Mouse (Mus musculus) embryonic facial prominence, embryonic 10.5 days (tissue): Measurements from ENCODE around the gene Acot7. TPM values are rescaled to one million over a fixed set of nuclear protein-coding genes. Genes with fewer than 3 reads are reported as not detected.
A peak's percentile ranks its signal among the peaks of the same experiment; 100 is the strongest.

Experiments used
- DNase-seq: peaks from one replicate; pipeline ENCODE4 v3.0.0-alpha.2; 2017; ENCODE audit warnings: low spot score
- H3K27ac ChIP-seq: fragments of 300-500 bp; sonication (generic); replicated peaks from 2 replicates; pipeline ENCODE4 v1.5.1; 2016; ENCODE audit warnings: mild to moderate bottlenecking
- H3K27me3 ChIP-seq: fragments of 300-500 bp; sonication (generic); replicated peaks from 2 replicates; pipeline ENCODE4 v1.6.1; 2016; ENCODE audit warnings: low read depth, mild to moderate bottlenecking; ENCODE audit not compliant: poor library complexity, severe bottlenecking
- H3K36me3 ChIP-seq: fragments of 300-500 bp; sonication (generic); replicated peaks from 2 replicates; pipeline ENCODE4 v1.6.1; 2016; ENCODE audit warnings: mild to moderate bottlenecking, moderate library complexity
- H3K4me1 ChIP-seq: fragments of 300-500 bp; sonication (generic); 2 replicates; pipeline ENCODE4 v1.6.1; 2016
- H3K4me3 ChIP-seq: fragments of 300-500 bp; sonication (generic); 2 replicates; pipeline ENCODE4 v1.5.1; 2016; ENCODE audit warnings: mild to moderate bottlenecking, moderate library complexity
- H3K9me3 ChIP-seq: fragments of 300-500 bp; sonication (generic); 2 replicates; pipeline ENCODE4 v1.6.1; 2016; ENCODE audit warnings: mild to moderate bottlenecking
- WGBS: fragments of 180-500 bp; shearing (Covaris S2); methylation state at CpG from one replicate; pipeline ENCODE4 v1.1.7; 2016; 5-methylcytosine and 5-hydroxymethylcytosine counted together
- polyA plus RNA-seq: library from polyadenylated mRNA; unstranded; fragments of >200 nt; fragmentation: Nextera tagmentation; extraction: Ambion mirVana; gene quantifications from 2 replicates; pipeline ENCODE4 v1.2.1, GENCODE M21; 2016

The Acot7 gene
- polyA plus RNA-seq, 1 experiment from 2014 or later: 51.8 TPM

DNA sequence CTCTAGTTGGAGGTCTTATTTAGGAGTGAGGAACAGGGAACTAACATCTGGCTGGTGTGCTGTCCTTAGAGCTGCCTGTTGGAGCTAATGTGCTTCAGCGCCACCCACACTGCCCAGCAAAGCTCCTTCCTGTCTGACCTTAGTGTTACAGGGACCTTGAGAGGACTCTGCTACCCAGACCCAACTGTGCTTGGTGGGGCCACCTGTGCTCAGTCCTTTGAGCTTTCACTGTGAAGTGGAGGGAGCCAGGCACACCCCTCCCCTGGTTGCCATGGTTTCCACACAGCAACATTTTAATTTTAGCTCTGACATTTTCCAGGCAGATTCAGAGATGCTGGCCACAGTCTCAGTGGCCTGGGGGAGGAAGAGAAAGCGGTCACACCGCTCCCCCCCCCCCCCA lies 25.0 kb downstream of the Acot7 start:
- Histone ChIP-seq H3K27ac (no peak overlapping the region), H3K4me3 (no peak overlapping the region), H3K9me3 (no peaks in the 10 kb centered on the region), H3K27me3 (no peaks in the 10 kb centered on the region), H3K36me3 (no peaks in the 10 kb centered on the region), H3K4me1 (peaks cover 36% of the 10 kb centered on the region)
- 84% methylated on average over 3 of the region's 3 CpGs for WGBS
- DNase-seq: no peak

DNA sequence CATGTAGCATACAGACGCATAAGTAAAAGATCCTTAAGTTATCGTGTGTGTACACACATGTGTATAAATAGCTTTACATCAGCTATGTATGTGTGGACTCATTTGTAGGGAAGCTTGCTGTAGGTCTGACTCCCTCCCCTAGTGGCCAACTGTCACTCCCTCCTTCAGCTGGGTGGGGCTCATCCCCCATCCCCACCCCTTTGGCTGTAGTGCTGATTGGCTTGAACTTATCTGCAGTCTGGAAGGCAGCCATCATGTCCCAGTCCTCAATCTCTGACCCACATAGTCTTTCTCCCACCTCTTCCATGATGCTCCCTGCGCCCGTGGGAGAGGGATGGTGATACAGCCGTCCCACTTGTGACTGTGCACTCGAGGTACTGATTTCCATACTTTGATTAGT lies 26.7 kb downstream of the Acot7 start:
- Histone ChIP-seq H3K36me3 (no peaks in the 10 kb centered on the region), H3K4me3 (no peak overlapping the region), H3K27ac (no peak overlapping the region), H3K4me1 (peaks cover 40% of the 10 kb centered on the region), H3K9me3 (no peaks in the 10 kb centered on the region), H3K27me3 (no peaks in the 10 kb centered on the region)
- DNase-seq: no peak
- WGBS: 89% methylated on average over 6 of the region's 6 CpGs

DNA sequence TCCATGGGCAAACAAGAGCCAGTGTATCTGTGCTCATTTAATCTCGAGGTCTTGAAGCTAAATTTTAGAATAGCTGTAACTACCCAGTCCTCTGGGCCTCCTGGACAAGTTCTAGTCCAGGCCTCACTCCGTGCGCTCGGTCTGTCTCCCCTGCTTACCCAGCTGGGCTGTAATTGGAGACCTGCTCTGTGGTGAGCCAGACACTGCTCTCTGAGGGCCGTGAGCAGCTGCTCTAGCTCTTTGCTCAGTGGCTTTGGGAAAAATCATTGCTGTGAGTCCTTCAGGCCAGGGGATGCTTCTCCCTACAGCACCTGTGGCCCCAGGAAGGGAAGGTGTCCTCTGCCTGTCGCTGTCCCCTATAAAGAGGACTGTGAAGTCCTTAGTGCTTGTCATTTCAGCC lies 28.3 kb downstream of the Acot7 start:
- Histone ChIP-seq H3K36me3 (no peaks in the 10 kb centered on the region), H3K9me3 (no peaks in the 10 kb centered on the region), H3K4me1 (peaks cover 43% of the 10 kb centered on the region), H3K27ac (no peak overlapping the region), H3K4me3 (no peak overlapping the region), H3K27me3 (no peaks in the 10 kb centered on the region)
- 52% methylated on average over 6 of the region's 6 CpGs for WGBS
- peak; percentile 35 for DNase-seq

DNA sequence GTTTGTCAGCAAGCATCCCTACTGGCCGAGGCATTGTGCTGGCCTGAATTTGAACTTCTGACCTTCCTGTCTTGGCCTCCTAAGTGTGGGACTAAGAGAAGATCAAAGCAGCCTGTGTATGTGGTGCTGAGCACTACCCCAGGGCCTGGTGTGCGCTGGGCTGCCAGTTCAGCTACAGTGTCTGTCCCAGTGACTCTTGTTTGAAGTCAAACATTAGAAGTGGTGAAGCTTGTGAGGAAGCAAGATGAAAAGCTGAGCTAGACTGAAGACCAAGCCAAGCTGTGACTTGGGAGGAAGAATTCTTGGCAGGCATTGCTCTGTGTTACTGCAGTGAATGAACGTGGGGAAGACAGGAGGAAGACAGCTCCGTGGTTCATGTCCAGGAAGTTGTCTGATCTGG lies 31.7 kb downstream of the Acot7 start:
- DNase-seq: no peak
- no peaks in the 10 kb centered on the region for H3K9me3 ChIP-seq
- no peak overlapping the region for H3K27ac ChIP-seq
- 55% methylated on average over 4 of the region's 4 CpGs for WGBS
- peaks cover 39% of the 10 kb centered on the region for H3K4me1 ChIP-seq
- peaks cover 9% of the 10 kb centered on the region; the same call in 1 of the 2 replicates for H3K27me3 ChIP-seq
- H3K36me3 ChIP-seq: no peaks in the 10 kb centered on the region
- no peak overlapping the region for H3K4me3 ChIP-seq

DNA sequence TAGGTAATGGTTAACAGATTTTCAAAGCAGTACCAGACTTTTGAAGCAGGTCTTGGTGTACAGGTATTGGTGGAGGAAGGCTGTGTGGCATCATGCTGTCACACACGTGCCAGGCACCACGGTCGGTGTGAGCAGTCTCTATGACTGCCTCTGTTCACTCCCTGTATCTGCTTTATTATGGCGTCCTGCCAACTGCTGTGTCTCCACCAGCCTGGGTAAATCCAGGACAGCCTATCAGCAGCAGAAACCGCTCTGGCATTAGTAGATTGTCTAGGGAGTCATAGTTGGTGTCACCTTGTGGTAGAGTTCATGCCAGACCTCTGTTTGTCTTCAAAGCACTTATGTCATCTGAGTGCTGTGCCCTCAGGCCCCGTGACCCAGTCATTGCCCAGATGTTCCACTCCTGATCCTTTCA lies 34.2 kb downstream of the Acot7 start:
- no peak overlapping the region for H3K27ac ChIP-seq
- WGBS: 83% methylated on average over 6 of the region's 6 CpGs
- H3K27me3 ChIP-seq: peaks cover 18% of the 10 kb centered on the region; the same call in 1 of the 2 replicates
- peaks cover 24% of the 10 kb centered on the region for H3K4me1 ChIP-seq
- DNase-seq: no peak
- no peak overlapping the region for H3K4me3 ChIP-seq
- no peaks in the 10 kb centered on the region for H3K36me3 ChIP-seq
- H3K9me3 ChIP-seq: no peaks in the 10 kb centered on the region

DNA sequence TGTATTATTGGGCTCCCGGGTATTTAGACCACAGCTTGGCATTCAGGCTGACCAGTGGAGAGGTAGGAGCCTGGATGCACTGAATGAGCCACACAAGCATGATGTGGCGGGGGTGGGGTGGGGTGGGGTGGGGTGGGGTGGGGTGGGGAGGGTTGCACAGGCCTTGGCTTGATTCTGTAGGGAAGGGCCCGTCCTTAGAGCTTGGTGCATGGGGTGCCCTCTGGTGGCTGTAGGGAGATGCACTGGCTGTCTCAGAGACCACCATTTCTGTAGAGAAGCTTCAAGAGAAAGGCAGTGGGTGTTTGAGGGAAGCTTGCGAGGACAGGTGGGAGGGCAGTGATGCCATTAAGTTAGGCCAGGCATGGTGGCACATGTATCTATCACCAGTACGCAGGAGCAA lies 34.6 kb downstream of the Acot7 start:
- no peak overlapping the region for H3K27ac ChIP-seq
- no peaks in the 10 kb centered on the region for H3K36me3 ChIP-seq
- WGBS: 38% methylated on average over 5 of the region's 5 CpGs
- H3K4me3 ChIP-seq: no peak overlapping the region
- peak; percentile 63 for DNase-seq
- peaks cover 20% of the 10 kb centered on the region; the same call in 1 of the 2 replicates for H3K27me3 ChIP-seq
- H3K9me3 ChIP-seq: no peaks in the 10 kb centered on the region
- peaks cover 23% of the 10 kb centered on the region for H3K4me1 ChIP-seq

DNA sequence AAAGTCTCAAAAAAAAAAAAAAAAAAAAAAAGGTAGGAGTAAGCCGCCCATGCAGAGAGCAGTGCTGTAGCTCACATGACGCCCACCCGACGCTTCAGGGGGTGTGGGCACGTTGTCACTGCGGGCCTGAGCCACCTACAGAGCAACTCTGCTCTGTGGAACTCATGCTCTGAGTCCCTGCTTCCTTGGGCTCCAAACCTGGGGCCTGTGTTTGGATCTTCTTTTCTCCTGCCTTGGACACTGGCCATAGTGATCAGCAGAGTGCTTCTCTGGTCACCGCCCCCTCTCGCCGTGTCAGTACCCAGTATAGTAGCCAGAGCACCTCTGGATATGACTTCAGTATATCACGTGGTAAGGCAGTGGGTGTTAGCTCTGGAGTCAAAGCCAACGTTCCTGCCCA lies 35.0 kb downstream of the Acot7 start:
- 70% methylated on average over 11 of the region's 11 CpGs for WGBS
- H3K27me3 ChIP-seq: peaks cover 24% of the 10 kb centered on the region; the same call in 1 of the 2 replicates
- no peaks in the 10 kb centered on the region for H3K36me3 ChIP-seq
- H3K4me1 ChIP-seq: peaks cover 23% of the 10 kb centered on the region
- DNase-seq: no peak
- no peak overlapping the region for H3K27ac ChIP-seq
- H3K4me3 ChIP-seq: no peak overlapping the region
- no peaks in the 10 kb centered on the region for H3K9me3 ChIP-seq

DNA sequence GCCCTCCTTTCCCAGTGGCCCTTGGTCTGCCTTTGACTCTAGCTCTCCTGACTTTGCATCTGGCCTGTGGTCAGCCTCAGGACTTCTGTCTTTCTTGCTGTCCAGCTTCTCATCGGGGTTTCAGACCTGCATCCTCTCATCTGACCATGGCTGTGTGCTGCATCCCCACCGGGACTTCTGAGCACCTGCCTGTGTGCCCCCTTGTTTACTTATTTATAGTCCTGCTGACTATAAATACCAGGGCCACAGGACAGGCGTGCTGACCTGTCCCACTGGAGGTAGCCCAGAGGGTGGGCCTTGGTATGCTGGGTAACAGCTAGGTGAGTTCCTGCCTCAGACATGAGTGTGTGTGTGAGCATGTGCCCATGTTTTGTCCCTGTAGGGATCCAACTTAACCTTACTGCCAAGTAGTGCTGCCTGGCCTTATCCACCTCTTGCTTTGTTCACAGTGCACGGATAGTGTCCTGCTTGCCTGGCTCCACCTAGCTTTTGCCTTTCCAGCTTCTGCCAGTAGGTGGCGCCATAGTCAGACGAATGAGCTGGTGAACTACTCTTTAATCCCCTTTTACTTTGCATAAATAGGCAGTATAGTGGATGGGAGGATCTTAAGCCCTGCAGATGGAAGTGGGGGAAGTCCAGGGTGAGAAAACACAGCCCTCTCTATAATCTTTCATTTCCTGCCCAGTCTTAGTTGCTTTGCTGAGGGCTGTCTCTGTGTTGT lies 36.0 kb downstream of the Acot7 start:
- WGBS: 34% methylated on average over 6 of the region's 6 CpGs
- Histone ChIP-seq H3K9me3 (no peaks in the 10 kb centered on the region), H3K36me3 (no peaks in the 10 kb centered on the region; the same call in 1 of the 2 replicates), H3K27ac (no peak overlapping the region), H3K27me3 (peaks cover 32% of the 10 kb centered on the region), H3K4me3 (no peak overlapping the region), H3K4me1 (peaks cover 23% of the 10 kb centered on the region)
- peak; percentile 90 for DNase-seq

DNA sequence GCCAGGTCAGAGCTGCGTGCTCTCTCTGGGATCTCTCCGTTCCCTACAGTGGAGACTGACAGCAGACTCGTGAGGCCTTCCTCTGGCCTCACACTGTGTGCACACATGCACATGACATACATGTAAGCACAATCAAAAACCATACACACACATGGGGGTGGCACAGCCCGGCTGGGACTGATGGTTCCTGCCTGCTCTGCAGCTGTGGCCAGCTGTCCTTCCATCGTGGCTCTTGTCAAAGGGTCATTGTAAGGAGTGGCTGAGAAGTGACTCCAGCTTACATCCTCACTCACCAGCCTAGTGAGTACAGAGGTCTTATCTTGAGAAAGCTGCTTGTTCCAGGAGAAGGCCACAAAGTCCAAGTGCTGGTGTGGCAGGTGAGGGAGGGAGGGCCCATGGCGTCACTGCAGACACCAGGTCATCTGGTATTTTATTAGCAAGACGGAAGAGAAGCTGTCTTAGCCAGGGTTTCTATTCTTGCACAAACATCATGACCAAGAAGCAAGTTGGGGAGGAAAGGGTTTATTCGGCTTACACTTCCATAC lies 37.0 kb downstream of the Acot7 start:
- Histone ChIP-seq H3K4me3 (no peak overlapping the region), H3K4me1 (peaks cover 16% of the 10 kb centered on the region), H3K27me3 (peaks cover 38% of the 10 kb centered on the region), H3K9me3 (no peaks in the 10 kb centered on the region), H3K36me3 (peaks cover 5% of the 10 kb centered on the region; the same call in 1 of the 2 replicates), H3K27ac (no peak overlapping the region)
- no peak for DNase-seq
- WGBS: 79% methylated on average over 8 of the region's 8 CpGs

DNA sequence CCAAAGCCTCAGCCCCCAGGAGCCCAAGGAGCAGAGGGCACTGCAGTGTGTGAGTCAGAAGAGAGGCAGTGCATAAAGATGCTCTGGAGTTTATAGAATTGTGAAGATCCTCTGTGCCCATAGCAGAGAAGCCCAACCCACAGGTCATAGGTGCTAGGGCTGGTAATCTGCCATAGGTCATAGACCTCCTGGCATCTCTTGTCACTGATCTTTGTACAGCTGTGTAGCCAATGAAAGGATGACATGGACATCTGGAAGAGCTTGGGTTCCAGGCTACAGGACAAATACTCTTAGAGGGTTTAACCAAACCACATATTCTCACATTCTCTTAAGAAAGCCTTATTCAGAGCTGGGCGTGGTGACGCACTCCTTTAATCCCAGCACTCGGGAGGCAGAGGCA lies 41.7 kb downstream of the Acot7 start:
- no peak for DNase-seq
- Histone ChIP-seq H3K27ac (no peak overlapping the region), H3K9me3 (no peaks in the 10 kb centered on the region), H3K4me3 (no peak overlapping the region), H3K36me3 (peaks cover 5% of the 10 kb centered on the region; the same call in 1 of the 2 replicates), H3K4me1 (peaks cover 23% of the 10 kb centered on the region), H3K27me3 (peaks cover 40% of the 10 kb centered on the region; the same call in 1 of the 2 replicates)
- WGBS: 93% methylated on average over 3 of the region's 3 CpGs

DNA sequence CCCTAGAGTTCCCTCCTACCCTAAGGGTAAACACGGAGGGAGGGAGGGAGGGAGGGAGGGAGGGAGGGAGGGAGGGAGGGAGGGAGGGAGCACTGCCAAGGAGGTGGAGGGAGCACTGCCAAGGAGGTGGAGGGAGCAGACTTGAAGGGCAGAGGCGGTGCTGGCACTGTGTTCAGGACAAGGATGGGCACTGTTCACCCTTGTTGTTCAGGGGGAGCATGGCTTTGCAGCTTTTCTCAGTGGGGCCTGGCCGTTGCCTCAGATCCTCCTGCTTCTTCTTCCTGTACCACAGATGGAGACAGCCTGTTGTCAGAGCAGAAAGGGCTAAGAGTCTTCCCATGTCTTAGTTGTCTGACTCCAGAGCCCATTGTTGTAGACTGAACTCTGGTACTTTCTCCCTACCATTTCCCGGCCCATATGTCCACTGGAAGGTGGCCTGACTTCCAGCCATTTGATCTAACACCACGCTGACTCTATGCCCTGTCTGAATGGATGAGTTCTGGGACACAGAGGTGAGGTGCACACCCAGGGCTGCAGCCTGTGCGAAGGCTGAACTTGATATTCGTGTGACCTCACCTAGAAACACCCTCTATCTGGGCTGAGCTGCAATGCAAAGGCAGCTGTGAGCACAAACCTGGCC lies 43.0 kb downstream of the Acot7 start:
- H3K27ac ChIP-seq: 0 out of 2 replicates have a peak overlapping the region, but pooled peaks have one; percentile 26
- peaks cover 35% of the 10 kb centered on the region; the same call in 1 of the 2 replicates for H3K27me3 ChIP-seq
- 69% methylated on average over 7 of the region's 7 CpGs for WGBS
- DNase-seq: no peak
- H3K36me3 ChIP-seq: peaks cover 5% of the 10 kb centered on the region; the same call in 1 of the 2 replicates
- no peak overlapping the region for H3K4me3 ChIP-seq
- H3K9me3 ChIP-seq: no peaks in the 10 kb centered on the region
- H3K4me1 ChIP-seq: peaks cover 23% of the 10 kb centered on the region

DNA sequence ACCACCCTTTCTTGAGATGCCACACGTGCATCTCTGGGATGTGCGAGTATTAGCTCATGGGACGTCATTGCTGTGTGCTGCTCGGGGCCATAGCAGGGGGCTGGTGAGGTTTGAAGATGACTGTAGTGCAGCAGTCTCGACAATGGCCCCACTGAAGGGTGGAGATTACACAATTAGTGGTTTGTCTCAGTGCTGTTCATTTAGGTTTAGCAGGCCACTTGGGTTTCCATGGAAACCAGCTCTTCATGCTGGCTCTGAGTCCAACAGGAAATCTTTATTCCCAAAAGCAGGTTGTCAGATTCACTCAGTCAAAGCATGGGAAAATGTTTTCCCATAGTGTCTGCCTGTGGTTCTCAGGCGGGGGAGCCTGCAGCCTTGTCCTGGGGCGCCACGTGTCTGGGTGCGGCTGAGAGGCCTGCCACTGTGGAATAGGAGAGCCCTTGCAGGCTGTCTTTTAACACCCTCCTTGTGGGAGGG lies 43.5 kb downstream of the Acot7 start:
- H3K27ac ChIP-seq: 0 out of 2 replicates have a peak overlapping the region, but pooled peaks have one; percentile 26
- WGBS: 37% methylated on average over 9 of the region's 9 CpGs
- peak; percentile 44 for DNase-seq

More for the DNA sequence above, 43.5 kb downstream of the Acot7 start:
- Histone ChIP-seq H3K27me3 (peaks cover 35% of the 10 kb centered on the region; the same call in 1 of the 2 replicates), H3K4me3 (0 out of 2 replicates have a peak overlapping the region, but pooled peaks have one; percentile 5), H3K9me3 (no peaks in the 10 kb centered on the region), H3K36me3 (peaks cover 5% of the 10 kb centered on the region; the same call in 1 of the 2 replicates), H3K4me1 (peaks cover 23% of the 10 kb centered on the region)
